Mouse (Mus musculus) activated CD4-positive, CD25-positive, alpha-beta regulatory T cell, adult 4 months (primary cell): ENCODE data around the gene Poc1a. TPM values are rescaled to one million over a fixed set of nuclear protein-coding genes. Genes with fewer than 3 reads are reported as not detected.
A peak's percentile ranks its signal among the peaks of the same experiment; 100 is the strongest.

Source experiments
- ATAC-seq: one replicate; pipeline ENCODE4 v1.8.0; 2017
- polyA plus RNA-seq, 2 experiments: library from polyadenylated mRNA; unstranded; fragments of 100-300 nt; shearing (Covaris generic); gene quantifications; one replicate each; pipeline ENCODE4 v1.2.1; 2017

Poc1a gene
- polyA plus RNA-seq, result 10 to 100 TPM in 1 of 2 experiments, 1 to 10 TPM in 1; 7.9 to 13.5 TPM

- ATAC-seq, result peak; percentile 91
Measured at GRCm38 (mm10) chr9:106280808-106281544, at the start of gene Poc1a. Gene Poc1a, plus strand, starts transcription at chr9:106281061.

- no peak for ATAC-seq
Measured at GRCm38 (mm10) chr9:106231220-106231619, 49.6 kb upstream of the Poc1a start.

GRCm38 (mm10) chr9:106231816-106232215 is 49.0 kb upstream of the Poc1a start:
- ATAC-seq, result no peak

GRCm38 (mm10) chr9:106232956-106233355 is 47.9 kb upstream of the Poc1a start:
- ATAC-seq, result no peak

GRCm38 (mm10) chr9:106233953-106234352 is 46.9 kb upstream of the Poc1a start:
- no peak for ATAC-seq

- no peak for ATAC-seq
Measured at GRCm38 (mm10) chr9:106235194-106235830, 45.5 kb upstream of the Poc1a start.

- no peak for ATAC-seq
Measured at GRCm38 (mm10) chr9:106236156-106236817, 44.6 kb upstream of the Poc1a start.

- ATAC-seq, result no peak
Measured at GRCm38 (mm10) chr9:106236818-106237211, 44.0 kb upstream of the Poc1a start.

GRCm38 (mm10) chr9:106237401-106237800 is 43.5 kb upstream of the Poc1a start:
- no peak for ATAC-seq

- no peak for ATAC-seq
Measured at GRCm38 (mm10) chr9:106237878-106238277, 43.0 kb upstream of the Poc1a start.

GRCm38 (mm10) chr9:106241541-106242164 is 39.2 kb upstream of the Poc1a start:
- no peak for ATAC-seq

GRCm38 (mm10) chr9:106242813-106243488 is 37.9 kb upstream of the Poc1a start:
- no peak for ATAC-seq

GRCm38 (mm10) chr9:106249550-106249949 is 31.3 kb upstream of the Poc1a start:
- no peak for ATAC-seq

- no peak for ATAC-seq
Measured at GRCm38 (mm10) chr9:106250245-106250644, 30.6 kb upstream of the Poc1a start.

- no peak for ATAC-seq
Measured at GRCm38 (mm10) chr9:106251066-106251465, 29.8 kb upstream of the Poc1a start.

- no peak for ATAC-seq
Measured at GRCm38 (mm10) chr9:106254001-106254400, 26.9 kb upstream of the Poc1a start.

GRCm38 (mm10) chr9:106258412-106258811 is 22.4 kb upstream of the Poc1a start:
- no peak for ATAC-seq

- ATAC-seq, result no peak
Measured at GRCm38 (mm10) chr9:106258990-106259389, 21.9 kb upstream of the Poc1a start.

- ATAC-seq, result no peak
Measured at GRCm38 (mm10) chr9:106261058-106261457, 19.8 kb upstream of the Poc1a start.

GRCm38 (mm10) chr9:106261491-106261890 is 19.4 kb upstream of the Poc1a start:
- ATAC-seq, result no peak

GRCm38 (mm10) chr9:106262075-106262474 is 18.8 kb upstream of the Poc1a start:
- no peak for ATAC-seq

- no peak for ATAC-seq
Measured at GRCm38 (mm10) chr9:106263381-106263924, 17.4 kb upstream of the Poc1a start.
